Mouse (Mus musculus): ENCODE measurements around the gene Hspe1.

The Hspe1 gene

DNA sequence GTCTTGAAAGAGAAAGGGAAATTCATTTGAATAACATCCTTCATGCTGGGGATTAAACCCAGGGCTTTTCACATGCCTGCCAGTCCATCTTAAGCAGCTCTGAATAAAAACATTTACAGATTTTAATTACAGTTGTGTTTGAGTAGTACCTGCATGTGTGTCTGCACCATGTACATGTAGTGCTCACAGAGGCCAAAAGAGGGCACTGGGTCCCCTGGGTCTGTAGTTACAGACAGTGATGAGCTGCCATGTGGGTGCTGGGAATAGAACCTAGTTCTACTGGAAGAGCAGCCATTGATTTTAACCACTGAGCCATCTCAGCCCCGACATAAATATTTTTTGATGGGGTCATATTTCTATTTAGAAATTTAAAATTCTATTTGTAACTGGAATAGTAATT, 47.9 kb downstream of the Hspe1 start:
- DNase-seq: no peak

All from cerebellum, adult 8-10 months (tissue).